Mouse (Mus musculus) CH12F3 (cell line): ENCODE results near the gene Myadml2.

ENCODE experiments used
- in situ Hi-C: fragments of 300-500 bp; cut with MboI; formaldehyde crosslinking; loops from 2 replicates; pipeline ENCODE4 v1.14.3; 2020; ENCODE audit warnings: low sequenced_read_pairs

Gene Myadml2

DNA sequence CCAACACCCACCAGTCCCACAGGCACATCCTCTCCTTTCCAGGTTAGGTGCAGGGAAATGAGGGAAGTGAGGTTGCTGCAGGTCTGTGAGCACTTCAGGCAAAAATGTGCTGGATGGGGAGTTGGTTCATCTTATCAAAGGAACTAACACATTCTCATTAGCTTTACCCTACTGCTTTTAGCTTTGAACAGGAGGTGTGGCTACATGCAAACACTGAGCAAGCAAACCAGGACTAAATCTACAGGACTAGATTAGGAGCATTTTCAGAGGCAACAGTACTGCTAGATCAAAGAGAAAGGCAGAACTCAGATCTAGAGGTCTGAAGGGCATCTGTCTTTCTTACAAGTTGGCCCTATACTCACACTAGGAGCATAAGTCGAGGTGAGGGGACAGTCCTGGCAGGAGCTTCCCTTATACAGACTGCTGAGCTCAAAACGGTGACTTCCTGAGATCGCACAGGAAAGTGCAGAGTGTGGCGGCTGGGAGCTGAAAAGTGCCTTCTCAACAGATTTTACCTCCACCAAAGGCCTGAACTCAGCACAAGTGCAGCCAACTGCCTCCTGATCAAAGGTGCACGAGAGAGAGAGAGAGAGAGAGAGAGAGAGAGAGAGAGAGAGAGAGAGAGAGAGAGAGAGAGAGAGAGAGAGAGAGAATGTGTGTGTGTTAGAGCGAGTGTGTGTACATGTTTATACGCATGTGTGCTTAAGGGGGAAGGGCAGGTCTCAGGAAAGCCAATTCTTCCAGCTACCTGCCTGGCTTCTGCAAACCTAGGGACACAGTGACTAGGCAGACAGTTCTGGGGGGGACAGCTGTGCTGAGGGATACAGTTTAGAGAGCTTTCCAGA lies 16.9 kb downstream of the Myadml2 start:
- in situ Hi-C loops = no loop called here

DNA sequence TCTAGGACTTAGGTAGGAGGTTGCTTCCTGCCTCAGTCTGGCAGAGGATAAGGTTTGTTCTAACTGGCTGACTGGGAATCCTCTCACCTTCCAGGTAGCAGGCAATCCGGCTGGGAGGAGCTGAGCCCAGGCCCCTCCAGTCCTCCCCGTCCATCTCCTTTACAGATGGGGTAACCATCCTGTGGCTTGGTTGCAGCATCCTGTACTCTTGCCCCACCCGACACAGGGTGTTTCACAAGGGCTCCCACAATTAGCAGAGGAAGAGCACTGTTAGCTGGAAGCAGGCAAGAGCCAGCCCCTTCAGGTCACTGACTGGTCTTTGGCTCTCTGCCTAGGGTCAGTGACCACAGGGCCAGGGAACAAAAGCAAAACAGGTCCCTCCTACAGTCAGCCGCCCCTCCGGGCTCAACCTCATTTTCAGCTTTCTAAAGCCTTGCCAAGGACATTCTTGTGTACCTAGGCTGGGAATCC lies 17.5 kb downstream of the Myadml2 start:
- in situ Hi-C loops = no loop called here

DNA sequence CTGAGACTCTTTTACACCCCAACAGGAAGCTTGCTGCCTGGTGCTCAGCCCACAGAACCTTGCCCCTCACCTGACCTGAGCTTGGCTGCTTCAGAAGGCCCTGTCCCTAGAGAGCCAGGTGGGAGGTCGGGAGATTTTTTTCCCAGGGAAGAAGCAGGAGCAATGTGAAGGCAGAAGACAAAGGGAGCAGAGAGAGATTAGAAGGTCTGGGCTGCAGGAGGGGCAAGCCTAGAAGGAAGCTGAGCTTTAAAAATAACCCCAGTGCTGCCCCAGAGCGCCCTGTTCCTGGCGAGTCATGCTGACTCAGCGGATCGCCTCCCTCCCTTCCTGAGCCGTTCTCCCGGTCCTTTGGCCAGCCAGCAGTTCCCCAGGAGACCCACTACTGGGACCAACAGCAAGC lies 18.0 kb downstream of the Myadml2 start:
- in situ Hi-C loops = no loop called here

DNA sequence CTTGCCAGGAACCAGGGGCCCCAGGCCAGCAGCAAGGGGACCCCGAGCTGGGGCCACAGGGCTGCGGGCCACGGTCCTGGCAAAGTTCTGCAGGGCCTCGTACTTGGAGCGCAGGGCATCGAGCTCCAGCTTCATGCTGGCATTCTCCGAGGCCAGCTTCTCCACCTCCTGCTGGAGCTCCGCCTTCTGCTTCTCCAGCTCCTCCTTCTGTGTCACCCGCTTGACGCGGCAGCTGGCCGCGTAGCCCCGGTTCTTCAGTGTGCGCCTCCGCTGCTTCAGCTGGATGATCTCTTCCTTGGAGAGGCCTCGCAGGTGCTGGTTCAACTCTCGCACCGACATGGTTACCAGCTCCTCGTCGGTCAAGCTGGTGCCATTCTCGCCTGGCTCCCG lies 18.6 kb downstream of the Myadml2 start:
- in situ Hi-C loops = no loop called here

DNA sequence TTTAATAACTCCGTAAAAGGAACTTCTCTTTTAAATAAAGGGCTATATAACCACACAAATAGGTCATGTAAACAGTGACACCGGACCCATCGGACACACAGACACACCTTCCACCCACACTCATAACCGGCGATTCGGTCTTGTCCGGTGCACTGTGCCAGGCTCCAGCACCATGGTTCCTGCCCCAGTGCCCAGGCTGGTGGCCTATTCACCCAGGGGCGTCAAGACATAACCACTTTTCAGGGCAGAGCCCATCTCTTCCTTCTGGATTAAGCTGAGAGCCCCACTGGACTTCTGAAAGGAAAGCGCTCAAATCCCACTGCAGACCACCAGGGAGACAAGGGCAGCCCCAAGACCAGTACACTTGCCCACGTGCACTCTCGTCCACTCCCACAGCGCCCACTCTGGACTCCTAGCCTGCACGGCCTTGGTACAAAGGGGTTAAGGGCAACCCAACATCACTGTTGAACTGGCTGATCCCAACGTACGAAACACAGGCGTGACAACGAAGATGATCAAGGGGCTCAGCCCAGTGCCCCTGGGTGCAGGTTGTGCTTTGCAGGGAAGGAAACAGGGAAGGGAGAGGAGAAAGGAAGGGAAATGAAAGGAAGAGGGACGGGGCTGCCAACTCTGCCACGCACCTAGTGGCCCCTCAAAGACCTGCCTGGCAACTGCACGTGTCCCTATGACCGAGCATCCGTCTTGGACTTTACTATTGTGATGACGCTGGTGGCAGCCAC lies 19.2 kb downstream of the Myadml2 start:
- in situ Hi-C loops = no loop called here

DNA sequence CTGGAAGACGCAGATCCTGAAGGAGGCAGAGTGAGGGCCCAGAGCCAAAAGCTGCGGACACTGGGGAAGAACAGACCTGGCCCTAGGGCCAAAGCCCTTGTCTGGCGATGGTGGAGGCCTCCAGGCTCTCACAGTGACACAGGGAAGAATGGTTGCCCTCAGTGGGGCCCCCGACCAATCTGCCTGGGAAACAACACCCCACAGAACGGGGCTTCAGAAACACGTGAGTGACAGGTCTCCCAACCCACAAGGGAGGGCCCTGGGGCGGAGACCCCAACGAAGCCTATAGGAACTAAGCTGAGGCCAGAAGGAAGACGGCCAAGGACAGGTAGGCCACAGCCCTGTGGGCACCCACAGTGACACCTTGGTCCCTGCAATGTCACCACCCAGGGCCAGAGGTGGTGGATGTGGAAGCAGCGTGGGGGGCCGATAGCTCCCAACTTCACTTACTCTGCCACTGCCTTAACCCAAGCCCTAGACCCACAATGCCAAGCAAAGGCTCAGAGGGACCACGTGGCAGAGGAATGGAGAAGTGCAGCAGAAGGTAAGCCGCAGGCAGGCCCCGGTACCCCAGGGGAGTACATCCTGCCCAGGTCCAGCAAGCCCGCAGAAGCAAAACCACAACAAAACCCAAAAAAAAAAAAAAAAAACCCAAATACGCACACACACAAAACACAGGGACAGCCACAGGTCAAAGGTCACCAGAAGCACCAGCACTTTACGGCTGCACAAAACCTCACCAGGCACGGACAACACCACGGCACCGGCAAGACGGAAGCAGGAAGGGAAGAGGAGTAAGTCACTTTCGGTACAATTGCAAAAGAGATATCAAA lies 20.3 kb downstream of the Myadml2 start:
- in situ Hi-C loops = no loop called here

DNA sequence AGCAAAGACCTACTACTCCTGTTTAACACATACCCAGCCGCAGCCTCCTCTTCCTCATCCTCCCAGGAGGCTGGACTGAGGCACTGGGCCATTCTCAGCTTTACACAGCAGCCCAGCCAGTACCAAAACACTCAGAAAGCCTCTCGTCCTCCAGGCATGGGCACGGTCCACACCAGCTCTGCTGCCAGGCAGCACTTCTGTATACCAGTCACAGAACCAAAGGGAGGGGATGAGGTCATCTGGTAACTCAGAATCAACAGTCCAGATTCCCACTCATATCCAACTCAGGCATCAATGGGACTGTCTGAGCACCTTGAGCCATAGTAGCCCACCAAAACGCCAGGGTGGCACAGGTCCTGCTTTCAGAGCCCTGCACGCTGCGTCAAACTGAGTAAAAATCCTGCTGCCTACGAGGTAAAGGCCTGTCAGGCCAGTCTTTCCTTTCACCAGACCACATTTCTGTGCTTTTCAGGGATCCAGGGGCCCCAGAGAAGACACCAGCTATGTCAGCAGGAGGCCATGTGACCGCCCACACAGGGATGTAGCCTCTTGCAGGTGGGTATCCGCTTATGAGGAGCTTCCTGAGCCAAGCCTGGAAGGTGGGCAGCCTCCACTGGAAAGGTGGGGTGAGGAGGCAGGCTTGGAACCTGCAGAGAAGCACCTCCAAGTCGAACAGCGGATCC lies 21.0 kb downstream of the Myadml2 start:
- in situ Hi-C loops = no loop called here

DNA sequence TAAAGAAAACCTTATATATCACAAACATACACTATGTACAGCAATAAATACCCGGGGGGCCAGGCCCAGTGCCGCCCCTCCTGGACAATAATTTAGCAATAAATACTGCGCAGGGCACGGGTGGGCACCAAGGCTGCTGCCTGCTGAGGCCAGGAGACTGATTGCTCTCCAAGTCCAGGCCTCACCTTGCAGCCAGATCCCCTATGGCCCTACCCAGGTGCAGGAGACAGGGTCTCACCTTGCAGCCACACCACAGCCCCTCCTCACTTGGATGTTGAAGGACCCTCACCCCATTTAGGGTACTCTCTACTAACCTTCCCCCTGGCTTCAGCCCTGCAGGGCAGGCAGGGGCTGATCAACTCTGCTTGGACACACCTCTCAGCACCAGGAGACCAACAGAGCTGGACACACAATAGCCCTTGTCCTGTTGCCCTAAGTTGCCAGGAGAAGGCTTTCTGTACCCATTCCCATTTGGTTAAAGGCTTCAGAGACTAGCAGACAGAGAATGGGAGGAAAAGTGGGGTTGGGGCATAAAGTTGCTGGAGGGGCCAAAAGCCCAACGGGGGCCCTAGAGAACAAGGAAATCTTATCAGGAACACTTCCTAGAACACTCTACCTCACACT lies 22.7 kb downstream of the Myadml2 start, which contains the start of gene Sirt7:
Gene Sirt7, minus strand, starts transcription at position 89 of the 624 bp plus-strand sequence.
- in situ Hi-C loops = no loop called here

DNA sequence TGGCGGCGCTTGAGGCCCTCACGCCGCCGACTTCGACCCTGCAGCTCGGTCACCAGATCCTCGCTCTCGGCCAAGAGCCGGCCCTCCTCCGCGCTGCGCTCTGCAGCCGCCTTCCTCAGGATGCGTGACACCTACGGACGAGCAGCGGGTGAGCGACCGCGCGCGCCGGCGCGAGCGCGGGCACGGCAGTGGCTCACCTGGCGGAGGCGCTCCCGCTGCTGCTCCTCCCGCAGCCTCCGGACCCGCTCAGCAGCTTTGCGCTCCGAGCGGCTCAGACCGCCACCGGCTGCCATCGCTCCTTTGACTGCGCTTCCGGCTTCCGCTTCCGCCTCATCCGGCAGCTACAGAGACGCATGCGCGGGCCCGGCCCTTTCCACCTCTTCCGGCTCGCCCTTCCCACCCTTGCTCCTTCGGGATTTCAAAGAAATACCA lies 23.3 kb downstream of the Myadml2 start:
- in situ Hi-C loops = no loop called here

DNA sequence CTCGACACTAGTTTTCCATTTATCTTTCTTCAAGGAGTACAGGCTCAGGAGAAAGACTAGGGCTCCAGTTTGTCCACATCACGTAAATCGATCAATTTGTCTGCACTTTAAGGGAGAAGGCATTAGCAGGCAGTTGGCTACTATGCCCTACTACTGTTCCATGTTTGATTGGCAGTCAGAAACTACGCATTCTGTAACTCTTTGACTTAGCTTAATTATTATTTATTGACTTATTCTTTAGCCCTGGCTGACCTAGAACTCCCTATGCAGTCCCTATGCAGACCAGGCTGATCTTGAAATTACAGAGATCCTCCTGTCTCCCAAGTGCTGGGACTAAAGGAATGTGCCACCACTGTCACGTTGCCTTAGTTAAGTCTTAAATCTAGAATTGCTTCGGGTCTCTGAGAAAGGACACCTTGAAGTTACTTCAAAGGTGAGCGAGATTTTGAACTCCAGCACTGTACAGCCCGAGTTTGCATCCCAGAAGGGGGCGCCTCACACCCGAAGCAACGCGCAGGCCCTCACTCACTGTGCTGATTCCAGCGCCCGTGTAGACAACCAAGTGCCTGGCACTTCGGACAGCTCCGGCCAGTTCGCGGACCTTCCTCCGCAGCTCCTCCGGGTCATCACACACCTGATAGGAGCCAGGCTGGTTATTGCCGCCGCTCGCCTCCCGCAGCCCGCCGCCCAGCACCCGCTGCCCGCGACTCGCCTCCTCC lies 23.8 kb downstream of the Myadml2 start:
- in situ Hi-C loops = no loop called here

DNA sequence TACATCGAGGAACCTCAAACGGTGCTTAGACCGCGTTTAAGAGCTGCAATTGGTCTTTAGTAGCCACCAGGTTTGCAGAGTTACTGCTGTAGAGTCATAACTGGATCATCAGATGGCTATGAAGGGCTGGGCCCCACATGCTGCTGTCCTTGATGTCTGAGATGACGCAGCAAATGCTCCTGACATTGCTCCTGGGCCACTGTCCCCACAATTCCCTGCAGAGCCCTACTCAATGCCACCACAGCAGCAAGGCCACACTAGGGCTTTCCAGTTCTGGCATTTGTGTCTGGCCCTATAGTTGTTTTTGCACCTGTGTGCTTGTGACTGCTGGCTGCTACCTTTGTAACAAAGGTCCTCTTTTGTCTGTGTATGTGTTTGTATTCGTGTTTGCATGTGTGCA lies 25.2 kb downstream of the Myadml2 start:
- in situ Hi-C loops = no loop called here

DNA sequence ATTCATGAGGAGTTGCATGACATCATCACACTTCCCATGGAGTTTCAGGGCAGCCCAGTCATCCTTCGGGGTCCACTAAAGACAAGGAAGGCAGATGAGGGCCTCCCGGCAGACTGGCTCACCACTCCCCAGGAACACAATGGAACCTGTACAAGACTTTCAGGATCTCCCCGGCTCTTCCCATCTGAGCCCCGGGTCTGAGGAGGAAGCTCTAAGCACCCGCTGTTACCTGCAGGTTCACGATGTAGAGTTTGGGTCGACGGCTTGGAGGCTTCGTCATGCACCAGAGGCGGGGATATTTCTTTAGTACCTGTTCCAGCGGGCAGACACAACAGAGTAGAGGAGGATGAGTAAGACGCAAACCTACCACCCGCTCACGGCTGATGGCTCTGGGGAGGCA lies 27.8 kb downstream of the Myadml2 start:
- in situ Hi-C loops = no loop called here

DNA sequence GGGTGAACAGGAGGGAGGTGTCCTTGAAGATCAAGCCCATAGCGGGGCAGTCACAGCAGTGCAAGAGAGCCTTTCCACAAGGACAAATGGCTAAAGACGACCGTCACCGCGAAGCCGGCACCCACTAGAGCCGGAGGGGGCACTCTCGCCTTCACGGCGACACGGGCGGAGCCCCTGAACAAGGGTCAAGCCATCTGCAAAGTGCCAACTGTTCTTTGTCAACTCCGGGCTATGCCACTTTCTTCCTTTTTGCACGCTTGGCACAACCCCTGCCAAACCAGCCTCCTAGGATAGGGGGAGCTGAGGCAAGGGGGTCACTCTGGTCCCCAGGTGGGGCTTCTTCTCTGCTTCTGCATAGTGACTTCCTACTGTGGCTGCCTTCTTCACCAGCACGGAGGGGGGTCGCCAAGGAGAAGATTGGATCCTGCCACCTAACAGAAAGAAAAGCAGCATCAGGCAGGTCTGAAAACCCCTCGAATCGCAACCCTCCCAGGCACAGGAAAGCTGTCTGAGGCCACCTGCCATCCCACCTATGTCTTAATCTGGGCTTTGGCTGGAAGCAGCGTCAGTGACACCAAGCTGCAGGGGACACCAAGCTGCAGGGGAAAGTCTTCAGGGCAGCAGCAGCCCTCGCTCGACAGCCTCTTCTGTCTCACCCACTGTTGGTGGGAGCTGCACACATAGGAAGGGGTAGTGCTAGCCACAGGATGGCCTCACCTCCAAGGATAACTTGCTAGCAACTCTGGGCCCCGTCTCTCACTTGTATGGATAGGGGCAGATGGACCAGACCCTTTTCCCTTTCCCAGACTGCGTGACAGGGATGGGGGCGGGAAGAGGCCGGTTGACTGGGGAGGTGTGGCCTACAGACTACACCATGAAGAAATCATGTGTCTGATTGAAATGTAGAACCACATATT lies 29.1 kb downstream of the Myadml2 start:
- in situ Hi-C loops = no loop called here

DNA sequence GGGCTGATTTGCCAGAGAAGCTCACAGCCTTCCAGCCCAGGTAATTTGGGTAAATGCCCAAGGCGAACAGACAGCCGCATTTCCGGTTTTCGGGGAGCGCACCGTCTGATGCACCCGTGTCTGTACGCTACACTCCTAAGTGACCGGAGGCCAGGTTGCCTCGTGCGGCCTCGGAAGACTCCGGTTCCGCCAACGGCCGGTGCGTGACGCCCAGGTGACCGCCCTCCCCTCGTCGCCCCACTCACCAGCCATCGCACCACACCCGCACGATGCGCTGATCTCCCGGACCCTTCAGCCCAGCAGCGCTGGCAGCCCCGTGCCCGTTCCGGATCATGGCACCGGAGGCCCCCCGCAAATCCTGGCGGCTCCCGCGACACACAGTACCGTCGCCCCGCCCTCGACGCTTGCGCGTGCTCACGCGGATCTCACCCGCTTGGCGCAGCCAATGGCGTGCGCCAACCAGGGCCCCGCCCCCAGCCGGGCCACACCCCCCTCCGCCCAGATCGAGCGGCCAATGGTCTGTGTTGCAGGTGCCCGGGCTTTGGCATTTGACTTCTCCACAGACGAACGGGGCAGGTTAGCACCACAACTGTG lies 30.3 kb downstream of the Myadml2 start, which contains the start of gene Pcyt2:
Gene Pcyt2, minus strand, starts transcription at position 418 of the 594 bp plus-strand sequence.
- in situ Hi-C loops = no loop called here

DNA sequence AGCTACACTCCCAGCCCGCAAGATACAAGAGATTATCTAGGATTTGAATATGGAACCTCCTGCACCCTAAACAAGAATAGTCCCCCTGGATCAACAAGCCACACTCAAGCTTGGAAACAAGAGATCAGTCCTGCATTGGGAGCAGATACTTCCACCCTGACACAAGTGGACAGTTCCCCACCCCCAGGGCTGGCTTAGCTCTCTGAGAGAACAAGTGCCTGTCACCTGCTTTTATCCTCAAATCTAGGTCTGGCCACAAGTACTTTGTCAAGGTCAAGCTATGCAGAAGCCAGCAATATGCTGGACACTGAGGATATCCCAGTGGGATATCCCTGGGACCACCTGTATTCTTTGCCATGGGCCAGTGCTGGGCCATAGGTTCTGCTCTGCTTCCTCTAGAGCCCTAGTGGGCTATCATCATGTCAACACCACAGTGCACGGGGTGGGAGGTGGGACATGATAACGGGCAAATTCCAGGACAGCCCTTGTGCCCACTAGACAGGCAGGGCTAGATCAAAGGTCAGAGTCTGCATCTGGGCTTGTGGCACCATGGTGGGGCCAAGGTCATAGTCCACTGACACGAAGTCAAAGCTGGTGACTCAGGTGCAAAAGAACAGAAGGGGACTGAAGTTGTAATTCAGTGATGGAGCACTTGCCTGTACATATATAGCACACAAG lies 31.2 kb downstream of the Myadml2 start:
- in situ Hi-C loops = no loop called here

DNA sequence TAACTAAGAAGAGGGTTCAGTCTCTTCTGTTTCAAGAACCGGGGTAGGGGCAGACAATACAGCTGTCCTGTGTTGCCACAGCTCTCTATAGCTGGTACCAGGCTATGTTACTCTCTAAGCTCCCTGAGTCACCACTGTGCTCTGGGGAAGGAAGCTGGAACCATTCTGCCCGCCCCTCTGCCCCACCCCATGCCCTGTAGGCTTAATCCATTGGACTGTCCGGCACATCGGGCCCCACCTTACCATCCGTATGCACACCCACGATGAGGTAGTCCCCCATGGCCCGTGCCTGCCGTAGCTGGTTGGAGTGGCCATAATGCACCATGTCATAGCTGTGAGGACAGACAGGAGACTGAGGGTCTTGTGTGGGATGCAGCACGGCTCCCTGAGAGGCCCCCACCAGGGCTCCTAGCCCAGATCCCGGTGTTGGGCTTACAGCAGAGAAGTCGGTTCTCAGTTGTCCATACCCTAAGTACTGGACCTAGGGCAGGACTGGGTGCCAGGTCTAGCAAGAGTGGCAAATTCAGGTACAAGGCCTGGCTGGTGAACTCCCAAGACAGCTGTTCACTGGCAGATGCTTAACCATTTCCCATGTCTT lies 32.3 kb downstream of the Myadml2 start:
- in situ Hi-C loops = no loop called here

DNA sequence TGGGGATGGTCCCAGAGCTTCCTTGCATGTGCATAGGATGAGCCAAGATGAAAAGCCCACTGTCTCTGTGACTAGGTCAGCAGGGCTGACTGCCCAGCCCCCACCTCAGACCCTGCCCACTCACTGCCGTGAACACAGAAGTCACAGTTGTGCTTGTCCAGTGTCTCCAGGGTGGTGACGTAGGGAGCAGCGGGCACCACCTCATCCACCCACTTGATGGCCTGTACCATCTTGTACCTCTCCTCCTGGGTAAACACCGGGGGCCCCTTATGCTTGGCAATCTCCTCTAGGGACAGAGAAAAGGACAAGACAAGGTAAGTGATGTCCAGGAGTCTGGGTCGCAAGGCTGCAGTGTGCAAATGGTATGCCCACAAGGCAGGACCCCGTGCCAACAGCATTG lies 32.8 kb downstream of the Myadml2 start:
- in situ Hi-C loops = no loop called here
